Mouse (Mus musculus) heart, postnatal 0 days (tissue): ENCODE measurements at regions not wholly inside any gene's neighbourhood (a gene's known extent, or its start where the extent isn't known, plus 50 kb on each side); places are given as distances from the start of the nearest gene placed in this dataset.

Experiments used
- CTCF ChIP-seq: IDR thresholded peaks from 2 replicates; pipeline ENCODE4 v1.5.1; 2016; ENCODE audit warnings: antibody characterized with exemption, control low read depth, low read depth
- EP300 ChIP-seq: IDR thresholded peaks from 2 replicates; pipeline ENCODE4 v1.6.1; 2016; ENCODE audit warnings: antibody characterized with exemption, low read depth

DNA sequence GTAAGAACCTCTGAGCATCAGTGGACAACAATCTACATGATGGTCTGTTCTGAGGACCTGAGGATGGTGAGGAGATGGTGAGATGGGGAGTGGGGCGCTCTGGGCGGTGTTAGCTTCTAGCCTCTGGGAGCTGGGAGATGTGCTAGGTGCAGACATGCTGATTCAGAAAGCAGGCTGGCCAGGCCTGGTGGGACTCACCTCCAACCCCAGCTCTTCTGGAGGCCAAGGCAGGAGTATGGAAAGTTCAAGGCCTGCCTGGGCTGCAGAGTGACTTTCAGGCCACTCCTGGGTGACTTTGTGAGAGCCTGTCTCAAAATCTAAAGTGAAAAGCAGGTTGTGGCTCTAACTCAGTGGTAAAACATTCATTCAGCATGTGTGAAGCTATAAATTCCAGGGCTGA lies 171.6 kb downstream of the Rab11fip4 start:
- TF ChIP-seq CTCF (no peak), EP300 (no peak)
